Mouse (Mus musculus) hindbrain, embryonic 11.5 days (tissue): ENCODE results near the gene Cyp2w1. TPM values are rescaled to one million over a fixed set of nuclear protein-coding genes. Genes with fewer than 3 reads are reported as not detected.
A peak's percentile ranks its signal among the peaks of the same experiment; 100 is the strongest.

Experiments
- ATAC-seq: fragments of 200-750 bp; cut with Nextera tagmentation; 2 replicates; pipeline ENCODE4 v1.8.0; 2017; ENCODE audit warnings: mild to moderate bottlenecking, moderate TSS enrichment, moderate library complexity; ENCODE audit not compliant: low FRiP score
- DNase-seq: peaks from one replicate; pipeline ENCODE4 v3.0.0-alpha.2; 2015; ENCODE audit warnings: low spot score
- H3K27ac ChIP-seq: fragments of 300-500 bp; sonication (generic); 2 replicates; pipeline ENCODE4 v1.5.1; 2014; ENCODE audit warnings: mild to moderate bottlenecking, low read depth, low read length
- H3K27me3 ChIP-seq: fragments of 300-500 bp; sonication (generic); 2 replicates; pipeline ENCODE4 v1.6.1; 2014; ENCODE audit warnings: mild to moderate bottlenecking, low read length, moderate library complexity, mixed read lengths; ENCODE audit not compliant: control insufficient read depth, insufficient read depth
- H3K36me3 ChIP-seq: fragments of 300-500 bp; sonication (generic); 2 replicates; pipeline ENCODE4 v1.6.1; 2014; ENCODE audit warnings: mild to moderate bottlenecking, low read length, moderate library complexity, mixed read lengths; ENCODE audit not compliant: control insufficient read depth, insufficient read depth
- H3K4me1 ChIP-seq: fragments of 300-500 bp; sonication (generic); replicated peaks from 2 replicates; pipeline ENCODE4 v1.6.1; 2014; ENCODE audit warnings: low read length, mixed read lengths; ENCODE audit not compliant: control insufficient read depth, insufficient read depth
- H3K4me2 ChIP-seq: fragments of 300-500 bp; sonication (generic); replicated peaks from 2 replicates; pipeline ENCODE4 v1.6.1; 2014; ENCODE audit warnings: mild to moderate bottlenecking, low read depth, low read length
- H3K4me3 ChIP-seq: fragments of 300-500 bp; sonication (generic); 2 replicates; pipeline ENCODE4 v1.5.1; 2014; ENCODE audit warnings: low read depth, low read length
- H3K9ac ChIP-seq: fragments of 300-500 bp; sonication (generic); 2 replicates; pipeline ENCODE4 v1.6.1; 2014; ENCODE audit warnings: low read depth, low read length
- H3K9me3 ChIP-seq: fragments of 300-500 bp; sonication (generic); 2 replicates; pipeline ENCODE4 v1.6.1; 2016; ENCODE audit warnings: low read length; ENCODE audit not compliant: control insufficient read depth
- WGBS: fragments of 180-500 bp; shearing (Covaris S2); extraction: QIAGEN DNeasy Blood & Tissue Kit; methylation state at CpG from one replicate; pipeline ENCODE4 v1.1.7; 2014; 5-methylcytosine and 5-hydroxymethylcytosine counted together
- polyA plus RNA-seq: library from polyadenylated mRNA; unstranded; fragments of >200 nt; fragmentation: Nextera tagmentation; extraction: Ambion mirVana; gene quantifications from 2 replicates; pipeline ENCODE4 v1.2.1, GENCODE M21; 2014

Cyp2w1 gene
- polyA plus RNA-seq, 1 experiment from 2014 or later: not detected

GRCm38 (mm10) chr5:139381586-139382513, 29.4 kb downstream of the Cyp2w1 start:
- no peak overlapping the region for H3K9ac ChIP-seq
- H3K4me3 ChIP-seq: no peak overlapping the region
- no peak overlapping the region for H3K27ac ChIP-seq
- no peaks in the 10 kb centered on the region for H3K9me3 ChIP-seq
- H3K4me1 ChIP-seq: no peaks in the 10 kb centered on the region; the same call in 1 of the 2 replicates
- H3K36me3 ChIP-seq: no peaks in the 10 kb centered on the region
- DNase-seq: no peak
- no peak overlapping the region for H3K4me2 ChIP-seq
- no peaks in the 10 kb centered on the region for H3K27me3 ChIP-seq
- ATAC-seq: no peak
- WGBS: 83% methylated on average over 18 of the region's 18 CpGs

GRCm38 (mm10) chr5:139382760-139383159, 30.3 kb downstream of the Cyp2w1 start:
- DNase-seq (no peak), ATAC-seq (no peak)
- 78% methylated on average over 8 of the region's 8 CpGs for WGBS
- Histone ChIP-seq H3K4me1 (no peaks in the 10 kb centered on the region), H3K27ac (peak overlapping the region; percentile 7; the same call in 1 of the 2 replicates), H3K9me3 (no peaks in the 10 kb centered on the region), H3K4me3 (no peak overlapping the region), H3K36me3 (no peaks in the 10 kb centered on the region), H3K27me3 (no peaks in the 10 kb centered on the region), H3K4me2 (no peak overlapping the region), H3K9ac (0 out of 2 replicates have a peak overlapping the region, but pooled peaks have one; percentile 24)

- no peaks in the 10 kb centered on the region for H3K4me1 ChIP-seq
- no peak overlapping the region for H3K9ac ChIP-seq
- H3K27ac ChIP-seq: 0 out of 2 replicates have a peak overlapping the region, but pooled peaks have one; percentile 7
- H3K9me3 ChIP-seq: no peaks in the 10 kb centered on the region
- H3K4me3 ChIP-seq: no peak overlapping the region
- 79% methylated on average over 9 of the region's 9 CpGs for WGBS
- no peak overlapping the region for H3K4me2 ChIP-seq
- DNase-seq (no peak), ATAC-seq (no peak)
- H3K36me3 ChIP-seq: no peaks in the 10 kb centered on the region
- no peaks in the 10 kb centered on the region for H3K27me3 ChIP-seq
These were observed 30.8 kb downstream of the Cyp2w1 start for GRCm38 (mm10) chr5:139383234-139383633.

GRCm38 (mm10) chr5:139384531-139384930, 32.1 kb downstream of the Cyp2w1 start:
- 69% methylated on average over 10 of the region's 10 CpGs for WGBS
- H3K27ac ChIP-seq: no peak overlapping the region
- no peak overlapping the region for H3K9ac ChIP-seq

GRCm38 (mm10) chr5:139386047-139386446, 33.6 kb downstream of the Cyp2w1 start:
- H3K4me3 ChIP-seq: no peak overlapping the region
- no peak overlapping the region for H3K4me2 ChIP-seq
- H3K4me1 ChIP-seq: 0 out of 2 replicates have a peak, but pooled peaks cover 3% of the 10 kb centered on the region
- no peaks in the 10 kb centered on the region for H3K9me3 ChIP-seq
- H3K9ac ChIP-seq: no peak overlapping the region
- no peaks in the 10 kb centered on the region for H3K36me3 ChIP-seq
- H3K27ac ChIP-seq: no peak overlapping the region
- WGBS: 97% methylated on average over 5 of the region's 5 CpGs
- ATAC-seq (no peak), DNase-seq (no peak)
- H3K27me3 ChIP-seq: no peaks in the 10 kb centered on the region

More at GRCm38 (mm10) chr5:139384531-139384930, 32.1 kb downstream of the Cyp2w1 start:
- no peak overlapping the region for H3K4me2 ChIP-seq
- H3K4me1 ChIP-seq: 0 out of 2 replicates have a peak, but pooled peaks cover 2% of the 10 kb centered on the region
- no peaks in the 10 kb centered on the region for H3K36me3 ChIP-seq
- H3K9me3 ChIP-seq: no peaks in the 10 kb centered on the region
- H3K27me3 ChIP-seq: no peaks in the 10 kb centered on the region
- no peak for ATAC-seq
- no peak overlapping the region for H3K4me3 ChIP-seq
- DNase-seq: no peak

GRCm38 (mm10) chr5:139387329-139388194, 35.1 kb downstream of the Cyp2w1 start:
- no peak overlapping the region for H3K4me2 ChIP-seq
- H3K27me3 ChIP-seq: no peaks in the 10 kb centered on the region; the same call in 1 of the 2 replicates
- 85% methylated on average over 10 of the region's 10 CpGs for WGBS
- H3K27ac ChIP-seq: no peak overlapping the region
- ATAC-seq (no peak), DNase-seq (no peak)
- H3K9me3 ChIP-seq: no peaks in the 10 kb centered on the region
- H3K4me1 ChIP-seq: 0 out of 2 replicates have a peak, but pooled peaks cover 3% of the 10 kb centered on the region
- no peak overlapping the region for H3K9ac ChIP-seq
- no peak overlapping the region for H3K4me3 ChIP-seq
- no peaks in the 10 kb centered on the region for H3K36me3 ChIP-seq

GRCm38 (mm10) chr5:139388195-139388570, 35.8 kb downstream of the Cyp2w1 start:
- H3K4me2 ChIP-seq: no peak overlapping the region
- no peaks in the 10 kb centered on the region for H3K9me3 ChIP-seq
- no peak overlapping the region for H3K9ac ChIP-seq
- H3K27me3 ChIP-seq: no peaks in the 10 kb centered on the region; the same call in 1 of the 2 replicates
- ATAC-seq (no peak), DNase-seq (no peak)
- 87% methylated on average over 4 of the region's 4 CpGs for WGBS
- H3K4me3 ChIP-seq: no peak overlapping the region
- H3K4me1 ChIP-seq: 0 out of 2 replicates have a peak, but pooled peaks cover 3% of the 10 kb centered on the region
- peak overlapping the region; percentile 17; the same call in 1 of the 2 replicates for H3K27ac ChIP-seq
- no peaks in the 10 kb centered on the region for H3K36me3 ChIP-seq
